Mouse (Mus musculus): ENCODE data around the gene Isy1.

The Isy1 gene

DNA sequence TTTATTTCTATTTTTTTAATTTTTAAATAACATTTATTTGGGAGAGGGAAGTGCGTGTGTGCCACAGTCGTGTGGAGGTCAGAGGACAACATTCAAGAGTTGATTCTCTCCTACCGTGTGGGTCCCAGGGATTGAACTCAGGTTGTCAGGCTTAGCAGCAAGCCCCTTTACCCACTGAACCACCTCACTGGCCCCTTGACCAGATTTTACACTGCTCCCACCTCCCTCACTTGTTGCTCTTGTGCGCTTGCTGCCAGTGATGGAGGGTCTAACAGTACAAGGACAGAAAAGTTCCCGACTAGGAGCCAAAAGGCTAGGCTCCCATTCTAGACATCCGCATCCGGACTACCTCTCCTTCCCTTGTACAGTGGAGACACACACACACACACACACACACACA lies 33.1 kb downstream of the Isy1 start:
- no peak for DNase-seq (ENCODE audit: low read depth, low spot score)

DNA sequence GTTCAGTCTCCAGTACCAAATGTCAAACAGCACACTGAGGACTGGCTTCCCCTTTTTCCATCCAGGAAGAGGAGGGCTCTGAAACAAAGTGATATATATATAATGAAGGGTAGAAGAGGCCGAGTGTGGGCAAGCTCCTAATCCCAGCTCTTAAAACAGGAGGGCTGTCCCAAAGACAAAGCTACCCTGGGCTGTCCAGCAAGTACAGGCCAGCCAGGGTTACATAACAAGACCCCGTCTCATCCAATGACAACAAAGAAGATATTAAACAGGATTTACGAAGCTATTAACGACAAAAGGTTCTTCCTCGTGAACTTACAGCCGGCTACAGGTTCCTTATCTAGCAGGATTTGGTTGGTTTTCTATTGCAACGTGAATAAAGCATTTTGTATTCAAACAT lies 33.7 kb downstream of the Isy1 start:
- DNase-seq (ENCODE audit: low read depth, low spot score) = no peak

DNA sequence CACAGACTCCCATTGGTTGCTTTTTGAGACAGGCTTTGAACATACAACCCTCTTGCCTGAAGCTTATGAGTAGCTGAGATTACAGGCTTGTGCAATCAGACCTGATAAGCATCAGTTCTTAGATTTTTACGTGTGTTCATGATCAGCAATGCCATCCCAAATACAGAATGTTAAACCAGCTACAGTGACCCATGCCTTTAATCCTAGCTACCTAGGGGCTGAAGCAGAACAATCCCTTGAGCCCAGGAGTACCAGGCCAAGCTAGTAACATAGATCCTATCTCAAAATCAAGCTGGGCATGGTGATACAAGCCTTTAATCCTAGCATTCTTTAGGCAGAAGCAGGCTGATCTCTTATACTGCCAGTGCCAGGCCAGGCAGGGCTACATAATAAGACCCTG lies 34.6 kb downstream of the Isy1 start:
- no peak for DNase-seq (ENCODE audit: low read depth, low spot score)

DNA sequence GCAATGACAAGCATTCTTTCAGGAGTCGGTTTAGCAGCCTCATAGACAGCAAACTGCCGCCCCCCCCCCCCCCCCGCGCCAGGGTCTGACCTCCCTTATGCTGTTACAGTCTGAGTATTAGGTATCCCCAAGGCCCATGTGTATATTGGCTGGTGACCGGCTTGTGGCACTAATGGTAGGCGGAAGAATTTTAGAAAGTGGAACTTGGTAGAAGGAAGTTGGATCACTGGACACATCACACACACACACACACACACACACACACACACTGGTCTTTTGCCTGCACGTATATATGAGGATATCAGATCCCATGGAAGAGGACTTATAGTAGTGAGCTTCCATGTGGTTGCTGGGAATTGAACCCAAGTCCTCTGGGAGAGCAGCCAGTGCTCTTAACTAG lies 36.1 kb downstream of the Isy1 start:
- no peak for DNase-seq (ENCODE audit: low read depth, low spot score)

DNA sequence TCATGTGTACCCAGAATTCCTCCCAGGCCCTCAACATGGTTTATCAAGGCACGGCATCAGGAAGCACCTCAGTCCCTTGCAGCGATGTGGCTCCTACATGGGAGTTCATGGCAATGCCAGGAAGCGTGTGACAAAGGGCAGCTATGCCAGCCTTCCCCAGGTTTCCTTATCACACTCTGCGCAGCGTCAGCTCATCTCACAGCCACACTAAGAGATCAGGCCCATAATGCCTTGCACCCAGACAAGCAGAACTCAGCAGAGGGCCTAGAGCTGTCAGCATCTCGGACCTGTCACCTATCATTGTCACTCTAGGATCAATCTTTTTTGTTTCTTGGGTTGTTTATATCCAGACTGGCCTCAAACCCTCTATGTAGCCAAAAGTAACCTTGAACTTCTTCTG lies 39.0 kb downstream of the Isy1 start:
- no peak for DNase-seq (ENCODE audit: low read depth, low spot score)

DNA sequence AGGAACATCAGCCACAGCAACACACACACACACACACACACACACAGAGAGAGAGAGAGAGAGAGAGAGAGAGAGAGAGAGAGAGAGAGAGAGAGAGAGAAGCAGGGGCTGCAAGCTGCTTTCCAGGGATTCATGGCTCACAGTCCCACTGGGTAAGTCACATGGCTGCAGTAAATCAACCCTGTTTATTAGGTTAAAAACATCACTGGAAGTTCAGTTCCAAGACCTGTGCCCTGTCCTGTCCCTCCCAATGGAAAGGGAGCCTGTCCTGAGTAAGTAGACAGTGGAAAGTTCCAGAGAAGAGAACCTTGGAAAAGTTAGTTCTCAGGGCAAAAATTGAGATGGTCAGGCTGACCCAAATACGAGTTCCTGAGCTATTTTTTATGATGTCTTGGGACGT lies 41.3 kb downstream of the Isy1 start:
- DNase-seq (ENCODE audit: low read depth, low spot score) = no peak

GRCm38 (mm10) chr6:87796251-87796880 lies 42.2 kb downstream of the Isy1 start:
- peak; percentile 17 for DNase-seq (ENCODE audit: low read depth, low spot score)

DNA sequence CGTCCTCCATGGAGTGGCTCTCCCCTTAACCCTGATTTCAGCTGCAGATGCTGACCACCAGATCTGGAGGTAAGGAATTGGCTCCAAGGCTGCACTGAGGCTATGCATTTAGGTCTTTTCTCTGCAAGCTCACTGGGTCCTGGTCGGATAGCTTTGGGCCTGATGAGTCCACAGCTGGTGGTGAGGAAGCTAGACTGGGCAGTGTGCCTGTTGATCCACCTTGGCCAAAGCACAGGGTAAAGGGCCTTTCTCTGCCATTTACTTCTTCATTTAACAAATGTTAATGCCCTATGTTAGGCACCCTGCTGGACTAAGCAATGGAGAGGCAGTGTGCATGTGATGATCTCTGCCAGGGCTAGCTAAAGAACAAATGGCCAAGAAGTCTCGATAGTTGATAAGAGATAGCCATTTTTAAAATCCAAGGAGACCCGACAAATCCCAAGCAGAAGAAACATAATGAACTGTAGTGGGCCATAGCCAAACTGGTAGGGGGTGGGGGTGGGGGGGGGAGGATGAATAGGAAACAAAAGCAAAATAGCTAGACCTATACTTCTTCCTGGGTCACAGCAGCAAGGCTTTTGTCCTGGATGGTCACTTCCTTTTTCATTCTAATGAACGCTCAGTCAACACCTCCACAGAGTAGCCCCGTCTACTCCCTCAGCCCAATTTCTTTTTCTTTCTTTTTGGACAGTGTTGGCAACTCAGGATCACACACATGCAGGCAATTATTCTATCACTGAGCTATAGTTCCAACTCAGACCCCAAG lies 43.0 kb downstream of the Isy1 start:
- DNase-seq (ENCODE audit: low read depth, low spot score) = peak; percentile 77

GRCm38 (mm10) chr6:87793821-87794510 lies 44.6 kb downstream of the Isy1 start:
- peak; percentile 94 for DNase-seq (ENCODE audit: low read depth, low spot score)

DNA sequence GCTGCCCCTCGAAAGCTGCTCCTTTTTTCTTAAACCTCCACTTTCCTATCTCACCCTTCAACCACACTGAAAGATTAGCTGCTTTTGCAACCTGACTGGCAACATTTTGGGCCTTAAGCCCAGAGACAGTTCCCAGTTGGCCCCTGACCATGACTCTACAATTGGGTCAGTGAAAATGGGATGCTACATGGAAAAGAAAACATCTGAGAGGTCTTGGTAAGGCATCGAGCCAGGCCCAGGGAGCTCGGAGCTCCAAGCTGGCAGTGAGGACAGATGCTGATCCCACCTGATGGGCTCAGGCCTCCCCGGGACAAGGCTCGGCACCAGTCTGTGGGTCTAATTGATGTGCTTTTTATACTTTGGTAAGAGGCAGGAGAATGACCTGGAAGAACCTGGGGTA lies 46.8 kb downstream of the Isy1 start:
- peak; percentile 43 for DNase-seq (ENCODE audit: low read depth, low spot score)

- DNase-seq (ENCODE audit: low read depth, low spot score) = no peak
Observed at GRCm38 (mm10) chr6:87790779-87791480, 47.7 kb downstream of the Isy1 start.

GRCm38 (mm10) chr6:87789791-87790190 lies 48.8 kb downstream of the Isy1 start:
- no peak for DNase-seq (ENCODE audit: low read depth, low spot score)

DNA sequence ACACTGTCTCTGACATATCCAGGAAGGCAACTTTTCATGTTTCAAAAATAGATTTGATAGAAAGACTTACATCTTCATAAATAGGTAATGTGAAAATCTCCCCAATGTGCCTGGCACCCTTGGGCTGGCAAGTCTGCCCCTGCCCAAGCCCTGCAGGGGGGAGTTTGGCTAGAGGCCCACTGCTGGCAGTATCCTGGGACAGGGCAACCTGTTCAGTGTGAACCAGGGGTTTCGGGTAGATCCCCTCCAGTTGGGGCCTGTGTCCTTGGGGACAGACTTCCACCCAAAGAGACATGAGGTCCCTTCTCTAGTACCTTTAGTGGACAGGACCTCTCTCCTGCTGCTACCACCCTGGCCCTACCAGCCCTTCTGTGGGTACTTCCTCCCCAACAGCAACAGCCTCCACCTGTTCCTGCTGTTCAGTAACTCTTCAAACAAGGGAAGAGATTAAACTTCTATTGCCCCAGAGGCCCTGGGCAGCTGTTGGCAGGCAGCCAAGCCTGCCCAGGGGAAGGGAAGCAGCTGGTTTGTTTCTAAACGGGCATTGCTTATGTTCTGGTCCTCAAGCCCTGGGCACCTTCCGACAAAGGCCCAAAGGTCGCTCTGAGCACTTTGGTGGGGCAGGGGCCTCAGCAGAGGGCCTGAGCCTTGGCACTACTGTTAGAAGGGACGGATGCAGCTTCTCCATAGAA lies 49.6 kb downstream of the Isy1 start:
- no peak for DNase-seq (ENCODE audit: low read depth, low spot score)

- DNase-seq (ENCODE audit: low read depth, low spot score) = no peak
Observed at GRCm38 (mm10) chr6:87788266-87788895, 50.2 kb downstream of the Isy1 start.

DNA sequence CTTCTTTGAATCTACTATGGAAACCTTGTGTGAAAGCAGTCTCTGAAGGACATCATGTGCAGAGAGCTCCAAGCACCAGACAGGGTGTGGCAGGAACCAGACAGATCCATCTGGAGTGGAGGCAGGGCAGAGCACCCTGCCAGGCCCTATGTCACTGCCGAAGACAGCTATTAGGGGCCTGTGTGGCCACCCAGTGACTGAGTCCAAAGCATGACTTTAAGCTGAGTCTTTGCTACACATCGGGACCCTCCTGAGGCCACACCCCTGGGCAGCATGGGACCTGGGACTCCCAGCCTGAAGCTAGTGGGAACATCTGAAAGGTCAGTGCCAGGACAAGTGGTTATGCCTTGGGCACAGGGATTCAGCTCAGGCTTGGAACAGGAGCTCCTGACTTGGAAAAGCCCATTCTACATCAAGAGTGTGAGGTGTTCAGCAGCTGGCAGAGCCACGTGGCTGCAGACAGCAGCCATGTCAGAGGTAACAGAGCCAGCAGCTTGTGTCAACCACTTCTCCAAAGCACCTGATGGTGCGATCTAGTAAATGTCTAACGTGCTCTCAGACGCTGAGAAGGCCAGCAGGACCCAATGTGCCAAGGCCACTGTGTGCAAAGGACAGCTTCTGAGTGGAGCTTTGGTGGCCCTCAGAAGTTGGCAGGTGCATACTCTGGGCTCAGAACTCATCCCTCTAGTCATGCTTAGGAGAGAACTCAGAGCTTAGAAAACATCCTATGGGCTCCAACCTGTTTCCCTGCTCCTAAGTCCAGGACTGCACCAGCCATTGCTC lies 51.3 kb downstream of the Isy1 start:
- no peak for DNase-seq (ENCODE audit: low read depth, low spot score)

- no peak for DNase-seq (ENCODE audit: low read depth, low spot score)
Observed at GRCm38 (mm10) chr6:87786621-87787020, 52.0 kb downstream of the Isy1 start.

GRCm38 (mm10) chr6:87784033-87784432 lies 54.6 kb downstream of the Isy1 start:
- no peak for DNase-seq (ENCODE audit: low read depth, low spot score)

GRCm38 (mm10) chr6:87780546-87781301 lies 57.9 kb downstream of the Isy1 start:
- peak; percentile 17 for DNase-seq (ENCODE audit: low read depth, low spot score)
